Mouse (Mus musculus): ENCODE measurements at regions not wholly inside any gene's neighbourhood (a gene's known extent, or its start where the extent isn't known, plus 50 kb on each side); places are given as distances from the start of the nearest gene placed in this dataset.

GRCm38 (mm10) chr9:99954038-99954618 is 78.2 kb upstream of the Sox14 start:
- WGBS: 56% methylated on average over 6 of the region's 6 CpGs
- Histone ChIP-seq H3K27me3 (ENCODE audit: control insufficient read depth, insufficient read depth, low read length) (no peaks in the 10 kb centered on the region), H3K9me3 (ENCODE audit: control insufficient read depth, low read length) (no peaks in the 10 kb centered on the region), H3K4me1 (ENCODE audit: control insufficient read depth, insufficient read depth, low read length) (no peaks in the 10 kb centered on the region), H3K27ac (replicated peaks; ENCODE audit: low read depth, low read length) (no peak overlapping the region), H3K4me3 (replicated peaks; ENCODE audit: low read length) (no peak overlapping the region), H3K9ac (ENCODE audit: low read depth, low read length, severe bottlenecking) (no peak overlapping the region), H3K36me3 (ENCODE audit: control insufficient read depth, insufficient read depth, low read length) (no peaks in the 10 kb centered on the region), H3K4me2 (replicated peaks; ENCODE audit: low read depth, low read length, severe bottlenecking) (no peak overlapping the region)
- ATAC-seq (ENCODE audit: low FRiP score, low read depth) (no peak), DNase-seq (ENCODE audit: low spot score) (no peak)
- no peak for TF ChIP-seq POLR2A (IDR thresholded peaks at IDR 0.05; ENCODE audit: borderline replicate concordance, extremely low read depth, insufficient read depth, insufficient read length)

All from limb, embryonic 14.5 days (tissue).